Mouse (Mus musculus): ENCODE data around the gene Slc7a7. TPM values are rescaled to one million over a fixed set of nuclear protein-coding genes. Genes with fewer than 3 reads are reported as not detected.
"Not testable (repeated sequence)": the region's sequence is repeated elsewhere in the genome, so short reads cannot be mapped to it uniquely, and the experiment has no call there.

Gene Slc7a7
- total RNA-seq, 2 experiments from 2014 or later: 3.5 to 6.4 TPM

- no peak for ATAC-seq (replicated peaks; ENCODE audit: poor library complexity)
Measured at GRCm38 (mm10) chr14:54381816-54382215, 35.8 kb downstream of the Slc7a7 start.

- no peak for ATAC-seq (replicated peaks; ENCODE audit: poor library complexity)
Measured at GRCm38 (mm10) chr14:54380616-54381015, 37.0 kb downstream of the Slc7a7 start.

GRCm38 (mm10) chr14:54379571-54379970, 38.0 kb downstream of the Slc7a7 start:
- no peak for ATAC-seq (replicated peaks; ENCODE audit: poor library complexity)

GRCm38 (mm10) chr14:54377166-54377565, 40.4 kb downstream of the Slc7a7 start:
- no peak for ATAC-seq (replicated peaks; ENCODE audit: poor library complexity)

- peak; percentile 97 for ATAC-seq (replicated peaks; ENCODE audit: poor library complexity)
Measured at GRCm38 (mm10) chr14:54375916-54376315, 41.7 kb downstream of the Slc7a7 start.

- ATAC-seq (replicated peaks; ENCODE audit: poor library complexity): no peak
Measured at GRCm38 (mm10) chr14:54372923-54373322, 44.7 kb downstream of the Slc7a7 start.

- no peak for ATAC-seq (replicated peaks; ENCODE audit: poor library complexity)
Measured at GRCm38 (mm10) chr14:54371460-54371859, 46.1 kb downstream of the Slc7a7 start.

GRCm38 (mm10) chr14:54370595-54370994, 47.0 kb downstream of the Slc7a7 start:
- ATAC-seq (replicated peaks; ENCODE audit: poor library complexity): no peak; the same call in 1 of the 2 replicates

- ATAC-seq (replicated peaks; ENCODE audit: poor library complexity): no peak
Measured at GRCm38 (mm10) chr14:54369372-54369771, 48.2 kb downstream of the Slc7a7 start.

- ATAC-seq (replicated peaks; ENCODE audit: poor library complexity): no peak
Measured at GRCm38 (mm10) chr14:54367429-54368060, 50.0 kb downstream of the Slc7a7 start.

GRCm38 (mm10) chr14:54366581-54366980, 51.0 kb downstream of the Slc7a7 start:
- no peak for ATAC-seq (replicated peaks; ENCODE audit: poor library complexity)

- no peak for ATAC-seq (replicated peaks; ENCODE audit: poor library complexity)
Measured at GRCm38 (mm10) chr14:54365026-54365645, 52.4 kb downstream of the Slc7a7 start.

GRCm38 (mm10) chr14:54363156-54363555, 54.4 kb downstream of the Slc7a7 start:
- ATAC-seq (replicated peaks; ENCODE audit: poor library complexity): no peak

GRCm38 (mm10) chr14:54360577-54361340, 56.8 kb downstream of the Slc7a7 start, which contains the start of gene Oxa1l:
Gene Oxa1l (plus strand): TSS chr14:54360834.
- peak; percentile 95 for ATAC-seq (replicated peaks; ENCODE audit: poor library complexity)

GRCm38 (mm10) chr14:54354406-54354805, 63.2 kb downstream of the Slc7a7 start:
- ATAC-seq (replicated peaks; ENCODE audit: poor library complexity): no peak

- ATAC-seq (replicated peaks; ENCODE audit: poor library complexity): 0 out of 2 replicates have a peak, but pooled peaks have one; percentile 23
Measured at GRCm38 (mm10) chr14:54352314-54352713, 65.3 kb downstream of the Slc7a7 start.

- not testable (repeated sequence) for ATAC-seq (replicated peaks; ENCODE audit: poor library complexity)
Measured at GRCm38 (mm10) chr14:54350773-54351541, 66.6 kb downstream of the Slc7a7 start.

GRCm38 (mm10) chr14:54341807-54342206, 75.8 kb downstream of the Slc7a7 start:
- ATAC-seq (replicated peaks; ENCODE audit: poor library complexity): not testable (repeated sequence)

- no peak for ATAC-seq (replicated peaks; ENCODE audit: poor library complexity)
Measured at GRCm38 (mm10) chr14:54340836-54341235, 76.7 kb downstream of the Slc7a7 start.

- ATAC-seq (replicated peaks; ENCODE audit: poor library complexity): peak; percentile 94
Measured at GRCm38 (mm10) chr14:54333452-54334189, 84.0 kb downstream of the Slc7a7 start.

Data from megakaryocyte progenitor cell, adult 5-6 weeks (primary cell).